Mouse (Mus musculus): ENCODE data around the gene Cyp1a1.

- TF ChIP-seq CTCF (IDR thresholded peaks at IDR 0.05; ENCODE audit: low read depth, low read length), result no peak
- no peak for TF ChIP-seq POLR2A (IDR thresholded peaks at IDR 0.05; ENCODE audit: extremely low read depth, insufficient read depth, low read length)
These were observed 1.7 kb upstream of the Cyp1a1 start for GRCm38 (mm10) chr9:57686011-57686410.
